Mouse (Mus musculus) midbrain, embryonic 11.5 days (tissue): ENCODE results near the gene Immp2l. TPM values are rescaled to one million over a fixed set of nuclear protein-coding genes. Genes with fewer than 3 reads are reported as not detected.

Experiments
- ATAC-seq: fragments of 200-750 bp; cut with Nextera tagmentation; 2 replicates; pipeline ENCODE4 v1.8.0; 2017; ENCODE audit warnings: moderate TSS enrichment, moderate library complexity; ENCODE audit not compliant: low FRiP score
- DNase-seq: peaks from one replicate; pipeline ENCODE4 v3.0.0; 2015; ENCODE audit warnings: low spot score; ENCODE audit errors: missing footprints
- H3K27ac ChIP-seq: fragments of 300-500 bp; sonication (generic); 2 replicates; pipeline ENCODE4 v1.5.1; 2014; ENCODE audit warnings: low read depth, low read length
- H3K27me3 ChIP-seq: fragments of 300-500 bp; sonication (generic); 2 replicates; pipeline ENCODE4 v1.6.1; 2014; ENCODE audit warnings: mild to moderate bottlenecking, low read length, moderate library complexity, mixed read lengths; ENCODE audit not compliant: control insufficient read depth, insufficient read depth
- H3K36me3 ChIP-seq: fragments of 300-500 bp; sonication (generic); 2 replicates; pipeline ENCODE4 v1.6.1; 2014; ENCODE audit warnings: mild to moderate bottlenecking, low read length, moderate library complexity, mixed read lengths; ENCODE audit not compliant: control insufficient read depth, insufficient read depth
- H3K4me1 ChIP-seq: fragments of 300-500 bp; sonication (generic); 2 replicates; pipeline ENCODE4 v1.6.1; 2014; ENCODE audit warnings: low read length; ENCODE audit not compliant: control insufficient read depth, insufficient read depth
- H3K4me2 ChIP-seq: fragments of 300-500 bp; sonication (generic); 2 replicates; pipeline ENCODE4 v1.6.1; 2014; ENCODE audit warnings: mild to moderate bottlenecking, moderate library complexity
- H3K4me3 ChIP-seq: fragments of 300-500 bp; sonication (generic); 2 replicates; pipeline ENCODE4 v1.5.1; 2014; ENCODE audit warnings: low read depth, low read length
- H3K9ac ChIP-seq: fragments of 300-500 bp; sonication (generic); 2 replicates; pipeline ENCODE4 v1.6.1; 2014; ENCODE audit warnings: low read length
- H3K9me3 ChIP-seq: fragments of 300-500 bp; sonication (generic); 2 replicates; pipeline ENCODE4 v1.6.1; 2016; ENCODE audit warnings: low read length; ENCODE audit not compliant: control insufficient read depth
- WGBS: fragments of 180-500 bp; shearing (Covaris S2); extraction: QIAGEN DNeasy Blood & Tissue Kit; methylation state at CpG from one replicate; pipeline ENCODE4 v1.1.7; 2014; 5-methylcytosine and 5-hydroxymethylcytosine counted together
- polyA plus RNA-seq: library from polyadenylated mRNA; unstranded; fragments of >200 nt; fragmentation: Nextera tagmentation; extraction: Ambion mirVana; gene quantifications from 2 replicates; pipeline ENCODE4 v1.2.1, GENCODE M21; 2014

Gene Immp2l
- polyA plus RNA-seq, 1 experiment from 2014 or later, result 9.1 TPM

DNA sequence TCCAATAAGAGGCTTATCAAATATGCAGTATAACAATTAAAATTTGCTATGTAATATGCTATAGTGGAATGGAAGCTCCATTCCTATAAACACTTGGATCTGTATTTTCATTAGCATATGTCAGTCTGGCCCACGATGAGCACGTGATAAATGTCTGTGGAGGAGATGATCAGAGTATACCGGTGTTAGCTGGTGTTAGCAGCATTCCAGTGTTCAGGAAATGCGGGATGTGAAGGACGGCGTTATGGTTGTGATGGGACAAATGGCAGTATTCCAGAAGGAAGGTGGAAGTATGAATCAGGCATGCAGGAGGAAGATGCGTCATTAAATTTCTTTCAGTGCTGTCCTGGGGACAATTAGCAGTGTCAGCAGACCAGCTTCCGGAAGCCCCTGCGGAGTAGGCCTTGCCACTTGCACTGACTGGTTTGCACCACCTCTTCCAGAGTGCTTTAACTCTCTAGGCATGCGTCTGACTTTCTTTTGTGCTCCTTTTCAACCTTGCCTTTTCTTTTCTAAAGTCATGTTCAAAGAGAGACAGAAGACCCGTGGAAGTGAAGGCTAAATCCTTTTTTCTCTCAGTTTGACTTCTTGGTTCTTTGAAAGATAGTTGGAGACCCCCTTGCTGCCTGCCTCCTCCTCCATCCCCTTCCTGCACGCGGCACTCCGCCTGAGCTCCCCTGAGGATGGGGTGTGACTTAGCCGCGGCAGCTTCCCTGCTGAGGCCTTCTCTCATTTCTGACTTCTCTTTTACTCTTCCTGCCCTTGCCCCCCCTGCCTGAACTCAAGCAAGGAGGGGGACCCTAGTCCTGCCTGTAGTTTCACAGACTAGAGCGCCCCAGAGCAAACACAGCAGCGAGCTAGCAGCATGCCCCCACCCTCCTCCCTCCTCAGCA lies 541.9 kb downstream of the Immp2l start:
- peaks cover 10% of the 10 kb centered on the region for H3K4me1 ChIP-seq
- peak; percentile 89 for ATAC-seq
- no peaks in the 10 kb centered on the region for H3K27me3 ChIP-seq
- no peaks in the 10 kb centered on the region for H3K9me3 ChIP-seq
- H3K27ac ChIP-seq, result no peak overlapping the region
- peak overlapping the region; percentile 1; the same call in 1 of the 2 replicates for H3K9ac ChIP-seq
- no peaks in the 10 kb centered on the region for H3K36me3 ChIP-seq
- WGBS, result 18% methylated on average over 18 of the region's 18 CpGs
- peak; percentile 93 for DNase-seq
- H3K4me2 ChIP-seq, result peak overlapping the region; percentile 15
- no peak overlapping the region for H3K4me3 ChIP-seq

DNA sequence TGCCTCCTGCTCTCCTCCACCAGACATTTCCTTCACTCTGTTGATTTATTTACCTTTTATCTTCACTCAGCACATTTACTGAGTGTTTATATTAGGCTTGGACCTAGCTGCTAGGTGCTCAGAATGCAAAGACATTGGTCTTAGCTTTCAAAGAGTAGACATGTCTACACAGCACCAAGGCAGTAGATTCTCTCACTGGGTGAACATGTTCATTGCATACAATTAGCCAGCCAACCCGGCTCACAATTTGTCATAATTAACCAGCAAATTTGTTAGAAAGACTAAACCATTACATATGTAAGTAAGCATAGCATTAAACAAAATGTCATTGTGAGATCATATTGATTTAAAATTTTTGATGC lies 542.5 kb downstream of the Immp2l start:
- Histone ChIP-seq H3K27ac (no peak overlapping the region), H3K9ac (peak overlapping the region; percentile 1; the same call in 1 of the 2 replicates), H3K9me3 (no peaks in the 10 kb centered on the region), H3K36me3 (no peaks in the 10 kb centered on the region), H3K4me3 (no peak overlapping the region), H3K4me1 (peaks cover 10% of the 10 kb centered on the region), H3K27me3 (no peaks in the 10 kb centered on the region), H3K4me2 (peak overlapping the region; percentile 15)
- peak; percentile 83 for DNase-seq
- WGBS, result 63% methylated on average over 1 of the region's 1 CpGs
- ATAC-seq, result peak; percentile 69; the same call in 1 of the 2 replicates

DNA sequence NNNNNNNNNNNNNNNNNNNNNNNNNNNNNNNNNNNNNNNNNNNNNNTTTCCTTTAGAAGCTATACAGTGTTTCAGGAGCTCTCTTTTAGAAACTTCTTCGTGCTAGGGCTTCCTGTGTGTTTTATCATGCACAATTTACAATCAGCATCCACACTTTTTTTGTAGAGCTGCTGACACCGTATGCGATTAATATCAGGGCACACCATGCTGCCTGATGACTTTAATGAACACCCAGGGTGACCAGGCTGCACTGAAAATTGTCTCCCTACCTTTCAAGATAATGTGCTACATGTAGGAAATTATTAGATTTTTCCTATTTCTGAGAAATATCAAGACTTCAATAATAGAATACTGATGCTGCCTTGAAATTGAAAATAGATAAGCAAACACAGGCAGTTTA lies 549.9 kb downstream of the Immp2l start:
- DNase-seq, result no peak
- no peak for ATAC-seq
- Histone ChIP-seq H3K9me3 (no peaks in the 10 kb centered on the region), H3K27me3 (no peaks in the 10 kb centered on the region), H3K4me1 (no peaks in the 10 kb centered on the region), H3K4me2 (no peak overlapping the region), H3K4me3 (no peak overlapping the region), H3K27ac (no peak overlapping the region), H3K9ac (no peak overlapping the region), H3K36me3 (no peaks in the 10 kb centered on the region)
- 59% methylated on average over 3 of the region's 3 CpGs for WGBS

DNA sequence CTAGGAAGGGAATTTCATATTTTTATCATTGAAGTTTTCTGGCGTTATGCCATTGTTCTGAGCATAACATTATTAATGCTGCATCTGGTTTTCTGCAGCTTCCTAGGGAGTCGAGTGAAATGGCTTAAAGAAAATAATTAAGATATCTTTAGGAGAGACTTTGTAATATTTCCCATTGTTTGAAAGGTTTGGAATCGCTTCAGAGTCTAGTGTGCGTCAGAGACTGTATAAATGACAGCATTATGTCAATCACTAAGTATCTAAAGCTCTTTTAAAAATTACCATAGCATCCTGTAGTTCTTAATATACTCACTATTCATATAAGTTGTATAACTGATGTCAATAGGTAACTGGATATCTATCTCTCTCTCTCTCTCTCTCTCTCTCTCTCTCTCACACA lies 551.3 kb downstream of the Immp2l start:
- DNase-seq, result no peak
- Histone ChIP-seq H3K4me2 (no peak overlapping the region), H3K4me3 (no peak overlapping the region), H3K27ac (no peak overlapping the region), H3K9me3 (no peaks in the 10 kb centered on the region), H3K4me1 (no peaks in the 10 kb centered on the region), H3K36me3 (no peaks in the 10 kb centered on the region), H3K27me3 (no peaks in the 10 kb centered on the region), H3K9ac (no peak overlapping the region)
- 81% methylated on average over 4 of the region's 4 CpGs for WGBS
- ATAC-seq, result no peak

DNA sequence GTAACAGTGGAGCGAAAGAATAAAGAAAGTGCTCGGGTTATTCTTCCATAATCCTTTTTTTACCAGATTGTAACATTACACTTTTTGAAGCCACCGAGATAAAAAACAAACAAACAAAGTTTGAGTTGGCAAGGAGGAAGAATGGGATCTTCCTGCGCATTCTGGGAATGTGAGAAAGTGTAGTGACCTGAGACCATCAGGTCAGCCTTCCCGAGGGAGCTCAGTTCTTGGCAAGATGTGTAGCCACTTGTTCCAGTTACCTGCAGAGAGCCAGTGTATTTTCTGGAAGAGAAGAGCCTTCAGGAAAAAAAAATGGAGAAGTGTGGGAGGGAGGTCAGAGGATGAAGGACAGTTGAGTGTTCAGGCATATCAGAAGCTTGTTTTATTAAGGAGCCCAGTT lies 569.5 kb downstream of the Immp2l start:
- Histone ChIP-seq H3K27me3 (no peaks in the 10 kb centered on the region), H3K4me3 (no peak overlapping the region), H3K9me3 (no peaks in the 10 kb centered on the region), H3K4me1 (no peaks in the 10 kb centered on the region), H3K36me3 (no peaks in the 10 kb centered on the region), H3K4me2 (no peak overlapping the region), H3K27ac (no peak overlapping the region), H3K9ac (no peak overlapping the region)
- no peak for DNase-seq
- ATAC-seq, result no peak
- 64% methylated on average over 5 of the region's 5 CpGs for WGBS

DNA sequence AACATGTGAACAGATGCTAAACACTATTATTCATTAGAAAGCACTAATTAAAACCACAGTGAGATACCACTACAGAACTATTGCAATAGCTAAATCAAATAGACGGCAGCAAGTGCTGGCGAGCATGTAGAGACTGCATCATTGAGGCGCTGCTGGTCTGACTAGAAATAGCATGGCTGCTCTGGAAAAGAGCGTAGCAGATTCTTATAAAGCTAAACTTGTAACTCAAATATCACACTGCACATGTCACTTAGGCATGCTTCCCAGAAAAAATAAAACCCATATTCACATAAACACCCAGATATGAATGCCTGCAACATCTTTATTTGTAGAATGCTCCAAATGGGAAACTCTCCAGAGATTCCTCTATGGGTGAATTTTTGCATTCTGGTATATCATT lies 570.1 kb downstream of the Immp2l start:
- Histone ChIP-seq H3K9ac (no peak overlapping the region), H3K9me3 (no peaks in the 10 kb centered on the region), H3K36me3 (no peaks in the 10 kb centered on the region), H3K4me3 (no peak overlapping the region), H3K4me2 (no peak overlapping the region), H3K27ac (no peak overlapping the region), H3K27me3 (no peaks in the 10 kb centered on the region), H3K4me1 (no peaks in the 10 kb centered on the region)
- 96% methylated on average over 4 of the region's 4 CpGs for WGBS
- DNase-seq (no peak), ATAC-seq (no peak)

DNA sequence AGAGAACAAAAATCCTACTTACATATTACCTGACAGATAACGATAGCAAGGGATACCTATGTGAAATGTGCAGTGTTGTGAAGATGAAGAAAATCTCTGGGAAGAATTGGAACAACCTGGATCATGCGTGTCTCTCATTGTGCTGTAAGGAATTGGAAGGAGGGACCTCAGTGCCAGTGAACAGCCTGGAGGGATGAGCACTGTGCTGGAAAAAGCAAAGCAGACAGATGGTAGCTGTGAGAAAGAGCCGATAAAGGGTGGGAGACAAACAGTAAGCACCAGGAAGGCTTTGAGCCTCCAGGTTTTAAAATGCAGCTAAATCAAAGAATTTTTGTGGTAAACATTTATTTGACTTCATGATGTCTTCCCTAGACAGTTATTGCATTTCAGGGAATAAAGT lies 591.4 kb downstream of the Immp2l start:
- 77% methylated on average over 3 of the region's 3 CpGs for WGBS

DNA sequence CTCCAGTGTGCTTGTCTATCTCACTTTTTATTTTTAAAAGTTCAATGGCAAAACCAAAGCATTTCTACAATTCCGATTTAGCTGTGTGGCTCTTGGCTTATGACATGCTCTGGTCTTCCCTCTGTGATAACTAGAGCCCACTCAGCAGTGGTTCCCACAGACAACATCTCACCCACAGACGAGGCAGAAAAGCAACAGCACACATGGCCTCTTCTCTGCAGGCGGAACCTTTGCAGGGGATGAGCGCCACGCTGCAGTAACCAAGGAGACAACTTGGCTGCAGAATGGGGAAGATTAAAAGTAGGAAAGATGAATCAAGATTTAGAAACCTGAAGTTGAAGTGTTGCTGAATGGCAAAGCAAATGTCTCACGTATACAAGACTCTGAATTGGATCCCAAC lies 597.5 kb downstream of the Immp2l start:
- Histone ChIP-seq H3K9me3 (no peaks in the 10 kb centered on the region), H3K4me1 (no peaks in the 10 kb centered on the region), H3K27me3 (no peaks in the 10 kb centered on the region), H3K27ac (no peak overlapping the region), H3K36me3 (no peaks in the 10 kb centered on the region), H3K4me3 (no peak overlapping the region), H3K9ac (no peak overlapping the region), H3K4me2 (no peak overlapping the region)
- DNase-seq (no peak), ATAC-seq (no peak)
- WGBS, result 90% methylated on average over 6 of the region's 6 CpGs

More for the DNA sequence above, 591.4 kb downstream of the Immp2l start:
- Histone ChIP-seq H3K9me3 (no peaks in the 10 kb centered on the region), H3K27me3 (no peaks in the 10 kb centered on the region), H3K4me1 (no peaks in the 10 kb centered on the region), H3K4me3 (no peak overlapping the region), H3K27ac (no peak overlapping the region), H3K4me2 (no peak overlapping the region), H3K9ac (no peak overlapping the region), H3K36me3 (no peaks in the 10 kb centered on the region)
- ATAC-seq (no peak), DNase-seq (no peak)

DNA sequence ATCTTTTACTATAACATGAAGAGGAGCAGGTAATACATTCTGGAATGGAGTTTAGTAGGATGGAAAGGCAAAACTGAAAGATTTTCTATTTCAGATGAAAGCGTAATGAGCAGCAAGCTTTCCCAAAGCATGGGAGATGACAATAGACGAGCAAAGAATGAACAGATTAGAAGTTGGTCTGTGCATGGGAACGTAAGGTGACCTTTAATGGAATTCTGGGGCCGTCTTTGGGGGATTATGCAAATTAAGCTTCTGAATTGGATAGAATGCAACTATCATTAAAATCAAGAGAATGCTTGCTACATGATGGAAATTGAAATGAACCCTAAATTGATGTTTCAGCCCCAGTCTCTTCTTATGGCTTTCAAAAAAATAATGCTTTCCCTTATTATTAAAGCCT lies 619.4 kb downstream of the Immp2l start:
- peaks cover 29% of the 10 kb centered on the region for H3K4me1 ChIP-seq

More for the DNA sequence above, 619.4 kb downstream of the Immp2l start:
- H3K27me3 ChIP-seq, result no peaks in the 10 kb centered on the region
- WGBS, result 12% methylated on average over 4 of the region's 4 CpGs
- H3K4me2 ChIP-seq, result no peak overlapping the region
- H3K27ac ChIP-seq, result peak overlapping the region; percentile 47; the same call in 1 of the 2 replicates
- DNase-seq (peak; percentile 87), ATAC-seq (peak; percentile 48)
- no peak overlapping the region for H3K9ac ChIP-seq
- no peak overlapping the region for H3K4me3 ChIP-seq
- H3K36me3 ChIP-seq, result no peaks in the 10 kb centered on the region
- no peaks in the 10 kb centered on the region for H3K9me3 ChIP-seq
